Mouse (Mus musculus): ENCODE measurements around the gene Trem3. TPM values are rescaled to one million over a fixed set of nuclear protein-coding genes. Genes with fewer than 3 reads are reported as not detected.

Gene Trem3
- polyA plus RNA-seq, 1 experiment from 2014 or later = 0.14 TPM

DNA sequence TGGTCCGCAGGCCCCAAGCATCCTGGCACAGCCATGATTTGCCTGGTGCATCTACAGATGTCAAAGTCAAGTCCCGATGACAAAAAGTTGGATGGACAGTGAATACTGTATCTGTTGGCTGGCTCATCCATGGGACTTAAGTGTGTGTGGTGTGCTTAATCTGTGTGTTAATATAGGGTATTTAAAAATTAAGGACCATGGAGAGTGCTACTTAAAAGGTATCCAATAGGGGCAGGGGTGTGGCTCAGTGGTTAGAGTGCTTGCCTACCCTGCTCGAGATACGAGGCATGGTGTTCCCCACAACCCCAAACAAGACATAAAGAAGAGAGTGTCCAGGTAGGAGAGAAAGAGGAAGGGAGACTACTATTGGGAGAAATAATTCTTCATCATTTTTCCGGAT is 54.2 kb downstream of the Trem3 start:
- 90% methylated on average over 5 of the region's 5 CpGs for WGBS
- no peaks in the 10 kb centered on the region for H3K9me3 ChIP-seq (replicated peaks)
- peaks cover 11% of the 10 kb centered on the region for H3K4me1 ChIP-seq
- H3K4me3 ChIP-seq = no peak overlapping the region
- H3K27ac ChIP-seq = no peak overlapping the region
- DNase-seq (ENCODE audit: low spot score) = no peak
- no peaks in the 10 kb centered on the region for H3K36me3 ChIP-seq
- no peaks in the 10 kb centered on the region for H3K27me3 ChIP-seq (ENCODE audit: low read depth, poor library complexity, severe bottlenecking)

Other genes starting within 250 kb of the Trem3 start
- not detected in 2 replicates for gene 1700122O11Rik, start 209.5 kb upstream of the Trem3 start, polyA plus RNA-seq (2016; fragmentation: Nextera tagmentation; extraction: Ambion mirVana)
- not detected in 2 replicates for gene 1700067P10Rik, start 158.5 kb upstream of the Trem3 start, polyA plus RNA-seq (2016; fragmentation: Nextera tagmentation; extraction: Ambion mirVana)
- not detected in 2 replicates for gene 9830107B12Rik, start 101.5 kb upstream of the Trem3 start, polyA plus RNA-seq (2016; fragmentation: Nextera tagmentation; extraction: Ambion mirVana)
- not detected in 2 replicates for gene A530064D06Rik, start 80.5 kb upstream of the Trem3 start, polyA plus RNA-seq (2016; fragmentation: Nextera tagmentation; extraction: Ambion mirVana)
- gene Trem1, start 15.0 kb upstream of the Trem3 start, polyA plus RNA-seq (2016; fragmentation: Nextera tagmentation; extraction: Ambion mirVana) = 0.05 TPM in 1 of 2 replicates, not detected in the other
- gene Treml4, start 16.5 kb downstream of the Trem3 start, polyA plus RNA-seq (2016; fragmentation: Nextera tagmentation; extraction: Ambion mirVana) = 0.34 TPM in 1 of 2 replicates, not detected in the other
- gene Treml2, start 51.7 kb downstream of the Trem3 start, polyA plus RNA-seq (2016; fragmentation: Nextera tagmentation; extraction: Ambion mirVana) = 0.25 and 0.54 TPM in 2 replicates
- 0.09 TPM in 1 of 2 replicates, not detected in the other for gene B430306N03Rik, start 68.4 kb downstream of the Trem3 start, polyA plus RNA-seq (2016; fragmentation: Nextera tagmentation; extraction: Ambion mirVana)
- gene Trem2, start 98.6 kb downstream of the Trem3 start, polyA plus RNA-seq (2016; fragmentation: Nextera tagmentation; extraction: Ambion mirVana) = 0.51 and 0.59 TPM in 2 replicates
- gene Treml1, start 112.1 kb downstream of the Trem3 start, polyA plus RNA-seq (2016; fragmentation: Nextera tagmentation; extraction: Ambion mirVana) = 1.8 and 2.0 TPM in 2 replicates
- 21.9 and 26.4 TPM in 2 replicates for gene Nfya, start 162.1 kb downstream of the Trem3 start, polyA plus RNA-seq (2016; fragmentation: Nextera tagmentation; extraction: Ambion mirVana)
- 75.0 and 80.3 TPM in 2 replicates for gene Oard1, start 162.2 kb downstream of the Trem3 start, polyA plus RNA-seq (2016; fragmentation: Nextera tagmentation; extraction: Ambion mirVana)
- gene Apobec2, start 185.2 kb downstream of the Trem3 start, polyA plus RNA-seq (2016; fragmentation: Nextera tagmentation; extraction: Ambion mirVana) = 0.92 and 1.2 TPM in 2 replicates
- gene Tspo2, start 203.7 kb downstream of the Trem3 start, polyA plus RNA-seq (2016; fragmentation: Nextera tagmentation; extraction: Ambion mirVana) = not detected in 2 replicates
- gene Unc5cl, start 207.1 kb downstream of the Trem3 start, polyA plus RNA-seq (2016; fragmentation: Nextera tagmentation; extraction: Ambion mirVana) = 0.06 and 0.13 TPM in 2 replicates